Comparison of ENCODE assay signal across 21 mouse cellular contexts in genomic region chr11:114433561-114433960, GRCm38 (mm10).
A peak's percentile ranks its signal among the peaks of the same experiment; 100 is the strongest.
DNase-seq lines count a peak whose midpoint lies in the region; ATAC-seq and TF ChIP-seq lines count a peak whose summit lies in the region.
"Had no signal": no experiment of that assay in that cellular context is flagged by ENCODE, and none has a peak within 500 bp of the region (broad histone marks: within the 10 kb centered on the region; RNA-seq: fewer than 3 reads in every experiment).

No protein-coding gene starts in this region.

- H3K9ac ChIP-seq in midbrain, embryonic 14.5 days (replicated peaks; ENCODE audit: low read length) = peak overlapping the region; percentile 4; the same call in 1 of the 2 replicates
- no peak overlapping the region; the same call in 1 of the 2 replicates for H3K9ac ChIP-seq in midbrain, embryonic 13.5 days (replicated peaks)
- peak overlapping the region; percentile 34; the same call in 1 of the 2 replicates for H3K9ac ChIP-seq in hindbrain, embryonic 11.5 days (ENCODE audit: low read depth, low read length)
- H3K9ac ChIP-seq: liver, postnatal 0 days had no signal

- H3K4me1 ChIP-seq in midbrain, embryonic 14.5 days (ENCODE audit: control insufficient read depth, insufficient read depth, low read length) = peaks cover 6% of the 10 kb centered on the region; the same call in 1 of the 2 replicates
- H3K4me1 ChIP-seq in midbrain, embryonic 13.5 days (replicated peaks) = peaks cover 18% of the 10 kb centered on the region
- peaks cover 4% of the 10 kb centered on the region for H3K4me1 ChIP-seq in hindbrain, embryonic 11.5 days (replicated peaks; ENCODE audit: control insufficient read depth, insufficient read depth, low read length)
- peaks cover 15% of the 10 kb centered on the region for H3K4me1 ChIP-seq in limb, embryonic 10.5 days
- no peaks in the 10 kb centered on the region for H3K4me1 ChIP-seq in thymus, adult 2 months (replicated peaks; ENCODE audit: control insufficient read depth, insufficient read depth, low read length)

- peaks cover 3% of the 10 kb centered on the region; the same call in 1 of the 2 replicates for H3K27me3 ChIP-seq in midbrain, embryonic 14.5 days (ENCODE audit: control insufficient read depth, insufficient read depth, low read length)
- peaks cover 15% of the 10 kb centered on the region for H3K27me3 ChIP-seq in midbrain, embryonic 13.5 days
- H3K27me3 ChIP-seq in hindbrain, embryonic 11.5 days (ENCODE audit: control insufficient read depth, insufficient read depth, low read length) = peaks cover 2% of the 10 kb centered on the region; the same call in 1 of the 2 replicates
- H3K27me3 ChIP-seq in limb, embryonic 10.5 days (ENCODE audit: low read depth, poor library complexity, severe bottlenecking) = peaks cover 32% of the 10 kb centered on the region
- H3K27me3 ChIP-seq in thymus, adult 2 months (ENCODE audit: control insufficient read depth, insufficient read depth, low read length) = no peaks in the 10 kb centered on the region

- intact Hi-C loops in left cerebral cortex, postnatal 36 days (cut with DNase I) = no loop called here

- no peak overlapping the region for H3K27ac ChIP-seq in midbrain, embryonic 14.5 days (replicated peaks; ENCODE audit: low read depth, low read length)
- no peak overlapping the region; the same call in 1 of the 2 replicates for H3K27ac ChIP-seq in midbrain, embryonic 13.5 days
- H3K27ac ChIP-seq in hindbrain, embryonic 11.5 days (ENCODE audit: low read depth, low read length) = no peak overlapping the region
- H3K27ac ChIP-seq in limb, embryonic 10.5 days = 0 out of 2 replicates have a peak overlapping the region, but pooled peaks have one; percentile 34
- H3K27ac ChIP-seq in thymus, adult 2 months (ENCODE audit: control insufficient read depth, insufficient read depth, low read length) = no peak overlapping the region
- H3K27ac ChIP-seq: gastrocnemius, adult 2 months; heart, embryonic 10.5 days; layer of hippocampus, adult 2 months had no signal

- no peaks in the 10 kb centered on the region for H3K36me3 ChIP-seq in midbrain, embryonic 14.5 days (ENCODE audit: control insufficient read depth, insufficient read depth, low read length)
- H3K36me3 ChIP-seq in midbrain, embryonic 13.5 days = no peaks in the 10 kb centered on the region
- no peaks in the 10 kb centered on the region for H3K36me3 ChIP-seq in hindbrain, embryonic 11.5 days (ENCODE audit: control insufficient read depth, insufficient read depth, low read length)
- H3K36me3 ChIP-seq in limb, embryonic 10.5 days = no peaks in the 10 kb centered on the region
- H3K36me3 ChIP-seq in thymus, adult 2 months (ENCODE audit: control insufficient read depth, insufficient read depth, low read length) = no peaks in the 10 kb centered on the region
- H3K36me3 ChIP-seq: heart, embryonic 10.5 days had no signal

- 10% methylated on average over 5 of the region's 5 CpGs for WGBS in midbrain, embryonic 14.5 days
- 16% methylated on average over 5 of the region's 5 CpGs for WGBS in midbrain, embryonic 13.5 days
- 12% methylated on average over 5 of the region's 5 CpGs for WGBS in hindbrain, embryonic 11.5 days
- 19% methylated on average over 5 of the region's 5 CpGs for WGBS in limb, embryonic 10.5 days
- 73% methylated on average over 5 of the region's 5 CpGs for WGBS in thymus, adult 2 months

- TF ChIP-seq CTCF in thymus, adult 2 months (IDR thresholded peaks at IDR 0.05; ENCODE audit: borderline replicate concordance, control insufficient read depth, extremely low read depth, insufficient read depth, low read length, poor library complexity) = no peak

- DNase-seq in cerebellum, adult 9-11 months = peak; percentile 33
- DNase-seq in cerebellum, postnatal 14 days = no peak
- DNase-seq in midbrain, embryonic 14.5 days = peak; percentile 36
- DNase-seq in hindbrain, embryonic 11.5 days (ENCODE audit: low spot score) = no peak
- DNase-seq in limb, embryonic 10.5 days (ENCODE audit: low spot score) = no peak
- DNase-seq in thymus, adult 2 months = no peak
- DNase-seq in left cerebral cortex, postnatal 36 days (ENCODE audit: low spot score in 2 of 2) = no peak
- DNase-seq: adrenal gland, postnatal 25 days; cerebellum, adult 11-12 months; cerebellum, postnatal 36 days; gastrocnemius, adult 2 months; kidney, adult 8-10 months; kidney, postnatal 14 days; left cerebral cortex, postnatal 4 days; liver, postnatal 0 days; lung, postnatal 10 days; spleen, adult 18-20 months had no signal

- TF ChIP-seq POLR2A in thymus, adult 2 months (IDR thresholded peaks at IDR 0.05; ENCODE audit: control insufficient read depth, extremely low read depth, insufficient read depth, low read length, poor library complexity) = no peak

- no peak for ATAC-seq in midbrain, embryonic 14.5 days (ENCODE audit: low FRiP score, low TSS enrichment)
- ATAC-seq in midbrain, embryonic 13.5 days = no peak
- ATAC-seq in hindbrain, embryonic 11.5 days (ENCODE audit: low FRiP score) = no peak
- ATAC-seq: liver, postnatal 0 days had no signal

- H3K4me2 ChIP-seq in midbrain, embryonic 14.5 days (ENCODE audit: low read length) = no peak overlapping the region
- H3K4me2 ChIP-seq in midbrain, embryonic 13.5 days (replicated peaks) = no peak overlapping the region
- H3K4me2 ChIP-seq in hindbrain, embryonic 11.5 days (replicated peaks; ENCODE audit: low read depth, low read length) = no peak overlapping the region

- H3K9me3 ChIP-seq in midbrain, embryonic 14.5 days (ENCODE audit: control insufficient read depth, low read length) = no peaks in the 10 kb centered on the region
- no peaks in the 10 kb centered on the region for H3K9me3 ChIP-seq in midbrain, embryonic 13.5 days
- no peaks in the 10 kb centered on the region for H3K9me3 ChIP-seq in hindbrain, embryonic 11.5 days (ENCODE audit: control insufficient read depth, low read length)
- H3K9me3 ChIP-seq in limb, embryonic 10.5 days (replicated peaks) = no peaks in the 10 kb centered on the region
- H3K9me3 ChIP-seq: heart, embryonic 10.5 days had no signal

- no peak overlapping the region for H3K4me3 ChIP-seq in midbrain, embryonic 14.5 days (replicated peaks; ENCODE audit: low read depth, low read length)
- H3K4me3 ChIP-seq in midbrain, embryonic 13.5 days (replicated peaks) = no peak overlapping the region
- no peak overlapping the region for H3K4me3 ChIP-seq in hindbrain, embryonic 11.5 days (ENCODE audit: low read depth, low read length)
- H3K4me3 ChIP-seq in limb, embryonic 10.5 days = no peak overlapping the region
- H3K4me3 ChIP-seq in thymus, adult 2 months (ENCODE audit: control insufficient read depth, insufficient read depth, low read length) = no peak overlapping the region
- H3K4me3 ChIP-seq: erythroblast, embryonic 14.5 days; gastrocnemius, adult 2 months; heart, embryonic 10.5 days; layer of hippocampus, adult 2 months had no signal

Comparison
In these comparisons a context has a peak if more than half of its experiments do, and no peak if none do; other contexts are left out.
1. DNase-seq: peak in cerebellum, adult 9-11 months (single experiment) and midbrain, embryonic 14.5 days (single experiment); none in cerebellum, postnatal 14 days (0 of 2), hindbrain, embryonic 11.5 days (single experiment), limb, embryonic 10.5 days (single experiment), thymus, adult 2 months (single experiment) and left cerebral cortex, postnatal 36 days (0 of 2).